Mouse (Mus musculus) mature B cell (primary cell): ENCODE results near the gene Rgs9.
"Not testable (repeated sequence)": the region's sequence is repeated elsewhere in the genome, so short reads cannot be mapped to it uniquely, and the experiment has no call there.

Source experiments
- in situ Hi-C: fragments of 300-500 bp; cut with MboI; formaldehyde crosslinking; loops from 2 replicates; pipeline ENCODE4 v1.14.3; 2019

Rgs9 gene

DNA sequence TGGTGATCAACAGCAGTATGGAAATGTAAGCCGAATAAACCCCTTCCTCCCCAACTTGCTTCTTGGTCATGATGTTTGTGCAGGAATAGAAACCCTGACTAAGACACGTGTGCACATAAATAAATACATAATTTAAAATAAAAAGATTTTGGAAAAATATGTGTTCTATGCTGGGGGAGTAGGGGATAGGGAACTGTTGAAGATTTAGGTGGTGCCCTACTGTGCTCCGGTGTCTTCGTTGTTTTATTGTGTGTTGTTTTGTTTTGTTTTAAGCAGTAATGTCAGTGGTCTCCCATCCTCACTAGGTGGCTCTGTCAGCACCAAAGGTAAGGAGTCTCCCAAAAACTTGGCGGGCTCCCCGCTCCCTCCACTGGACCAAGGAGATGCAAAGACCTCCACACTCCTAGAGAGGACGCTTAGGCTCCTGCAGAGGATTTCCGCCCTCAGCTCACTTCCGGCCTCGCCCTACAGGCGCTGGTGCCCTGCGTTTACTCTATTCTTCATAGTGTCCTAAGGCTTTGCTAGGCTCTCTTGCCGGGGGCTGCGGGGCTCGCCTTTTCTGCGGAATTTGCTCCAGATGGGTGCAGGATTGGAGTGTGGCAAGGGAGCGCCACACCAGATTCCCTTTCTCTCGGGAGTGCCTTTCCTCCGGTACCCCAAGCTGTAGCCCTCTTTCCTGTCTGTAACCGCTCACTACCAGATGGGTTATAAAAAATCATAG is 14.1 kb upstream of the Rgs9 start:
- in situ Hi-C loops, result loop anchor here (10.0 to 25.0 kb wide), 2 partner anchors 273 to 550 kb away; no protein-coding TSS in a partner anchor

DNA sequence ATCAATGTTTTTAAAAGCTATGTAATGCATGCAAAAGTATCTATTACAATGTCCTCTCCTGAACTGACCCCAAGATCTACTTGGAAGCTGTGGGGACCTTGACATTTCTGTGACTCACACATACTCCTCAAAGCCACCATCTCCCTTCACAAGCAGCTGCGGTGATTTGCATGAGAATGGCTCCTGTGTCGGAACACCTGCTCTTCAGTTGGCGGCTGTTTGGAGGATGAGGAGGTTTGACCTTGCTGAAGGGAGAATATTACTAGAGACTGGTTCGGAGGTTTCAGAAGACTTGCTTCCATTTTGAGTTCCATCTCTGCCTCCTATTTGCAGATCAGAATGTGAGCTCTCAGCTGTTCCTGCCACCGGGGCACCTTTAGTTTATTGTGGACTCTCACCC is 7.8 kb upstream of the Rgs9 start:
- in situ Hi-C loops, result loop anchor here (25.0 kb wide), 1 partner anchor 557 kb away; no protein-coding TSS in a partner anchor

DNA sequence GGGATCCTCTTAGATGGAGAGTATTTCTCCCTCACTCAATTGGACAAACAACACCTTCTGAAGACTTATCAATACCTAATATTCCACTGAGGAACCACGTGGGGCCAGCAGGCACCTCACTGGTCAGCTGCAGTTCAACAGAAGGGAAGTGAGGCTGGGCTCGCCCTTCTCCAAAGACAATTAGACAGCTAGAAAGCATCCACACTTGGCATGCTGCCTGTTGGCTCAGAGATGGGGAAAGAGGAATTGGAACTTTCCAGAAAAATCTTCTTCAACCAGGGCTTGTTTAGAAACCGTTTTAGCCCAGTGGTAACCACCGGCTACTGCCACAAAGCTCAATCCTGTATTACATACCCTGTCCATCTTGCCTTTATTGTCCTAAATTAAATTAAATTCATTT is 4.4 kb upstream of the Rgs9 start:
- in situ Hi-C loops, result loop anchor here (25.0 kb wide), 1 partner anchor 560 kb away; no protein-coding TSS in a partner anchor

DNA sequence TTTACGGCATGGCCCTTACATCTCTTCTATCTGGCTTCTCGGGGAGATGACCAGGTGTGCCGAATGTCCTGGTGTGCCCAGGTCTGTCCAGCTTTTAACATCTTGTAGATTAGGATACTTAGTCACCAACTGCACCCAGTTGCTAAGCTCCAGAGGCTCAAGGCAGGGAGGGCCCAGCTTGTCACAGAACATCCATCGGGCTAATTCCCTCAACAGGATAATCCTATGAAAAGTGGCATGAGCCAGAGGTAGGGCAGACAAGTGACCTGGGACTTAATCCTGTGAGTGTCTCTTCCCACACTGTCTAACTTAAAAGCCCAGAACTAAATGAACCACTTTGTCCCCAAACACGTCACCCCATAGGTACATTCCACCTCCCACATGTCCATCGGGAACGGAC is 898 bp downstream of the Rgs9 start:
- in situ Hi-C loops, result no loop called here

DNA sequence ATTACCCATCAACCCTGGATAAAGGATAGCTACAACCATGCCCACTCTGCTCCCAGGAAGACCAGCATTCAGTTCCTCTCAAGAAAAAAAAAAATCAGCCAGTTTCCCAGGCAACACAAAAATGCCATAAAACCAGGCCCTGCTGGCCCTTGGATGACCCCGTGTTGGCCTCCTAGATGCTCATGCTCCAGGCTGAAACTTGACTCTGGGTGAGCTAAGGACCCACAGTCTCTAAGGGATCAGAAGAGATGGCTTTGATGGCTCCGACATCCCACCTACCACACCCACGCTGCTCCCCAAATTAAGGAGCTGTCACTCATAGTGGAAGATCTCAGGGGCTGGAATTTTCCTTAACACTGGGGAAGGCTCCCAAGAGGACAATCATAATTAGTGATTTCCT is 5.9 kb downstream of the Rgs9 start:
- in situ Hi-C loops, result no loop called here

DNA sequence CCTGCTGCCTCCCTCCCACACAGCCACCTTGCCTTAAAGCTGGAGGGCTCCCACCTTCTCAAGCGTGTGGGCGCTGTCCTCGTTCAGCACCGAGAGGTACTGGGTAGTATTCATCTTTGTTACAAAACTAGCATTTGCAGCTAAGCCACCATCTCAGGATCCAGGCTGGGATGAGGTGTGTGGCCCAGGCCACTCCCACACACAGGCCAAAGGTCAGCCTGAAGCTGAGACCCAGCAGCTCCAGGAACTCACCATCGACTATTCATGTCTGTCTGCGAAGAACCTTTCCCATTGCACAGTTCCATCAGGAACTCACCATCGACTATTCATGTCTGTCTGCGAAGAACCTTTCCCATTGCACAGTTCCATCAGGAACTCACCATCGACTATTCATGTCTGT is 8.6 kb downstream of the Rgs9 start:
- in situ Hi-C loops, result not testable (repeated sequence)

DNA sequence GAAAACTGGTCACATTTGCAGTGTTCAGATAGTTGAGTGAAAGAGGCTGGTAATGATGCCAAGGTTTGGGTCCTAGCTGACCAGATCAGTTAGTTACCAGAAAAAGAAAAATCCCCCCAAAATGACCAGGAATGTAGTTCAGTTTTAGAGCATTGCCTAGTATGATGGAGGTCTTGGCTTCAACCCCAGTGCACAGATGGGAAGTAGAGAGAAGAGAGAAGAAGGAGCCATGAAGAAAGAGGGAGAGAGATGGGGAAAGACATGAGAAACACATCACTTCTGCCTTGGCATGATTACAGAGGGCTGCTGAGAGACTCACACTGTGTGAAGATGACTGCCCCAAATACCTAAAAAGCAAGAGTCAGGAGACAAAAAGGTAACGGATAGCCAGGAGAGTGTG is 13.1 kb downstream of the Rgs9 start:
- in situ Hi-C loops, result no loop called here

DNA sequence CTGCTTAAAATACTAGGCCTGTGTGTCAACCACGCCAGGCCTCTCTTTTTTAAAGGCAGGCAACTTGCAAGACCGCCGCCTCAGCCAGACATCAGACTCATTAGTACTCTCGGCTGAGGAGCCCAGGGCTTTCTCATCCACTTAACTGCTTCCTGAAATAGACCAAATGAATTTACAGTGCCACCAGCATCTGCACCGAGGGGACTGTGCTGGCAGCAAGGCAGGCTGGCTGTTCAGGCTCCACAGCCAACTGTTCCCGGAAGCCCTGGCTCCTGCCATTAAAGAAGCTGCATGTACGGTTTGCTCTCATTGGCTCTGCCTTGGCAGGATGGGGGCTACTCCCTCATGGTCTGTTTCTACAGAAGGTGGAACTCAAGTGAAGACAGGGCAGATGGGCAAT is 19.7 kb downstream of the Rgs9 start:
- in situ Hi-C loops, result no loop called here

DNA sequence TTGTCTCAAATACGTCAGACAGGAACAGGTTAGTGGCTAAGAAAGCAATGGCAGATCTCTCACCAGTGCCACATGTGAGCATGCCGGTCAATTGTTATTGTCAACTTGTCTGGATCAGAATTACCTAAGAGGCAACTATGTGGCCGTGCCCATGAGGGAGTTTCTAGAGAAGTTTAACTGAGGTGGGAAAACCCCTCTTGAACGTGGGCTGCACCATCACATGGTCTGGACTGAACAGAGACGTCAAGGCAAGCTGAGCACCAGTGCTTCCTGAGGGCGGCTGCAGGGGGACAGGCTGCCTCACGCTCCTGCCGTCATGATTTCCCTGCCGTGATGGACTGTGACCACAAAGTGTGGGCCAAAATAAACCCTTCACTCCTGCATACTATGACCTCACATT is 26.5 kb downstream of the Rgs9 start:
- in situ Hi-C loops, result no loop called here

DNA sequence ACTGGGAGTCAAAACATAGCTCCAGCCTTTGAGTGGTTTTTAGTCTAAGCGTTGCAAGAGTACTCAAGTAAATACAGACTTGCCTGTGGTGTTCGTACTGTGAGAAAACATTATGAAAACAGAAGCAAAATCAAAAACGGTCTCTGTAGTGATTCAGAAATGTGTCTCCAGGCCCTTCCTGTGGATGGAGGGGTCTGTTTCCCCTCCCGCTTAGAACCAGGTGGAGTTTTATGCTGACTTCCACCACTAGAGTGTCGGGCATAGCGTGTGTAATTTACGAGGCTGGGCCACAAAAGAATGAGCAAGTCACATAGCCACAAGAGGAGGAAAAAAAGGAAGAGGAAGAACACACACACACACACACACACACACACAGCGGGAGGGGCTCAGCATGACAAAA is 27.6 kb downstream of the Rgs9 start:
- in situ Hi-C loops, result no loop called here

DNA sequence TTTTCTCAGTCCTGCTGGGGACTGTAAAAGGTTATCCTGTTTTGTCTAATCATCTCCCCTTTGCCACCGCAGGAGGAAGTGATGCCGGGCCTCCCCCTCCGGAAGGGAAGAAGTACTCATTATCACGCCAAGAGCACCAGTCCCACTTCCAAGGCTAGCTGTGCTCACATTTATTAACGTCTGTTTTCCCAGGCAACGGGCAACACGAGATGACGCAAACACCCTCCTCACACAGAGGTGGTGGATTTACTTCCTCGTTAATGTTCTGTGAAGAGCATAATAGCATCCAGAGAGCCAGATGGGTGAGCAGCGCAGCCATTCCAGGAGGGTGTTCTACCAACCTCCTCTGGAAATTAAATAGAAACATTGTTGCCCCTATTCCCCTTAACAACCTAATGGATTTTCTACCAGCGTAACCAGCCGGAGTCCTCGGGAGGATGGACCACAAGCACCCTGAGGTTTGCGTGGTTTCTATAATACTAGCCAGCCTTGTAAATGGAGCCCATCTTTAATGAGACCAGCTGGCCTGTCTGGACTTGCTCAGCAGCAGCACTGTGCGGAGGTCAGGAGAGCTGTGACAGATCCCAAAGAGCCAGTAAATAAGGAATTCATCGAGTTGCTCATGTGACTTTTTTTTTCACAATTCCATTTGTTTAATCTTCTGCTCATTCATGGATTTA is 28.1 kb downstream of the Rgs9 start:
- in situ Hi-C loops, result no loop called here

DNA sequence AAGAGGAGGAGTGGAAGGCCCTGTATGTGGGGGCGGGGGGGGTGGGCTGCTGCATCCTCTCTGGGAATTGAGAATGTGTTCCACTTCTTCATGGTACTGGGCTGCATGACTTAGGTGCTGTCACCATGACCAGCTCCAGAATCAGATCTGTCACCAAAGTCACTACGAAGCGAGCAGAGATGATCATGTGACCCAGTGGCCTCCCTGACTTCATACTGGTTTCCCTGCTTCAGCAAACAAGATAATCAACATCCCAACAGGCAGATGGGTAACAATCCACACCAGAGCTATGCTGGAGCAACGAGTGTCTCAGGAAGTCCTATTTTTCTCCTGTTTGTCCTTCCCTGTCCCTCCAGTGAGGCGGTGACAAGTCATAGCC is 28.7 kb downstream of the Rgs9 start:
- in situ Hi-C loops, result no loop called here

DNA sequence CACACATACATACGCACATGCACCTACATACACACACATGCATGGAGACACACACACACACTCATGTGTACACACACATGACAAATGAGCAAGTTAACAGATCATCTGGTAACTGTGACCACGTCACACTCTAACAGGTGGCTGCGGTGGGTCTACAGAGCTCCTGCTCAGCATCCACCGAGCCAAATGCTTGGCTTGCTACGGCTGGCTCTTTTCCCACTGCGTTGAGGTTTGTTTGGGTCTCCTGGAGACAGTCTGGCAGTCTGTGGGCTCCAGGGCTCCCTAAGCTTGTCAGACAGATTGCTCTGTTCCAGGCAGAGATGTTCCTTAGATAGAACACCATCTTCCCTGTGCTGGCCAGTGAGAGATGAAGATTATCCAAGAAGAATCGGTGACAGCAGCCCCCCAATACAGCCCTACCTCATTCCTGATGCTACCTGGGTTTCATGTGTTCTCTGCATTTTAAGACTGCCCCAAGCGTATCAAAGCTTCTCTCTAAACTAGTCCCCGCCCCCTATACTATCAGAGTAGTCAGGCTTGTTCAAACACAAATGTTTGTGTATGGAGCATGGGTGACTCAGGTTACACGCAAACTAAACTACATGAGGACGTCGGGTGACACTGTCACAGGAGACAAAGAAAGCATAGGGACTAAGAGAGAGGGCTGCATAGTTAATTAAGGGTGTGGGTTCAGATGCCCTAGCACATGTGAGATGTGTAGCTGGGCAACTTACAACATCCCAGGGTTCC is 31.6 kb downstream of the Rgs9 start:
- in situ Hi-C loops, result no loop called here

DNA sequence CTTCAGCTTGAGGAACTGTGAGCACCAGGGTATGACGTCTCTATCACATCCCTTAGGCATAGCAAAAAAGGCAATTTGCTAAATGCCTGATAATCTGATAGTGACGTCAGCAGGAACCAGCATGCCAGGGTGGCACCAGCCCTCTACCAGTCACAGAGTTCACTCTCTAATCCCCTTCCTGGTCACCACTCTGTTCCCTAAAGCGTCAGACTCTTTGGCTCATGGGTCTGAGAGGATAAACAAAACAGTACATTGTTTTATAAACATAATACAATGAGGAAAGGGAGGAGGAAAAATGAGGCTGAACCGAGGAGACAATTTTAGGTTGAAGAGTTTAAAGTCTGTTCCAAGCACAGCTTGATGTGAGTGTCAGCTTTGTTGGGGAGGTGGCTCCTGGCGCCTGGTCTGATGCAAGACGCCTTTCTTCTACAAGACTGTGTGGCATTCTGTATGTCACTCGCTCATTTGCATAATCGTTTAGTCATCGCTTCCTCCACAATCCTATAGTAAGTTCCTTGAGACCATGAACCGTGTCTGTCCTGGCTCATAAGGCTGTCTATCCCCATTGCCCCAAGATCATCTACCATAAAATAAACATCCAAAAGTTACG is 33.7 kb downstream of the Rgs9 start:
- in situ Hi-C loops, result no loop called here

DNA sequence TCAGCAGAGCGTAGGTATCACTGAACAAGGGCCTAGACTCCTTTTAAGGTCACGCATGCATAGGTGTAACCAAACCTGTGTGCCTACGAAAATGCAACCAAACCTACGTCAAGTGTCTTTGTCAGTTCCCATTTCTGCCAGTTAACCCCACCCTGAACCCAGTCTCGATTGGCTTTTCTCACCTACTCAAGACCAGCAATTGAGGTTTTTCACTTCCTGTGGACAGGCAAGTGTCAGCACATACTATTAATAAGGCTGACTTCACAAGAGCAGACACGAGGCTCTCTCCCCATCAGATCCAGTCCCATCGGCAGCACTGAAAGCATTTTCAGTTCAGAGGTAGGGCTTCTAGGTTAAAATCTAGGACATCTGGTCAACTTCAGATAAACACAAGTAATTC is 37.4 kb downstream of the Rgs9 start:
- in situ Hi-C loops, result no loop called here

DNA sequence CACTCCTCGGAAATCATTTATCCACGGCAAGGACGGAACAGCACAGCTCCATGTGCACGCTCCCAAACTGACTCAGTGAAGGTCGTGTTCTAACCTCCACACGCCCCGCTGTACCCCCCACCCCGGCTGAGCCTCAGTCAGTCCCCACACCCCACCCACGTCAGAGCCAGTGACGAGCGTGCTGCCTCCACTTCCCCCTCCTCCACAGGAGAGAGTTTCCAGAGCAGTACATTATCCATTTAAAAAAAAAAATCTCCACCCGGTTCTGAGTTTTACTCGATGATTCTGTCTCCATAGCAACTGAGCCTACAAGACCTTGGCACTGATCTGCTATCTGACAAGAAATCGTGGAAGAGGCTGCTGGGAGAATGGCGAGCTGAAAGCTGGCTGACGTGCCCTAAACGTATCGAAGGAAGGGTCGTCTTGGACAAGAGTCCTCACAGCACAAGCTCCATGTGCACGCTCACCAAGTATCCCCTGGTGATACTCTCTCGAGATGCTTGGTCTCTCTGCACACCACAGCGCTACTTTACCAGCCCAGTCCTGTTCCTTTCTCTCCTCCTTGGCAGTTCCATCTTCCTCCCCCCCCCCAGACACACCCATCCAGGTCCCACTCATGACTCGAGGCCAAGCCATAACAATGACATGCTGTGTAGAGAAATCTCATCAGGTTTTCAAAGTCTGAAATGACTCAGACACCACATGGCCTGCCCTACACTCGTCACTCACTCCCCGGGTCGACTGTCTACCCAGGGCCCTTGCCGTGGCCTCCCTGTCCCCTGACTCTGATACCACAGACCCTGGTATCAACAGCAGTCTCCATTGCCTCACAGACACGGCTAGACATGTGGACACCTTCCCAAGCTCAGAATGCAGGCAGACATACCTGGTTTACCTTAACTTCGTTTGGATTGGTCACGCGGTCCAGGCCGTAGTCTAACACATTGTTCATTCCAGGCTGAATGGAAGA is 38.7 kb downstream of the Rgs9 start:
- in situ Hi-C loops, result no loop called here

DNA sequence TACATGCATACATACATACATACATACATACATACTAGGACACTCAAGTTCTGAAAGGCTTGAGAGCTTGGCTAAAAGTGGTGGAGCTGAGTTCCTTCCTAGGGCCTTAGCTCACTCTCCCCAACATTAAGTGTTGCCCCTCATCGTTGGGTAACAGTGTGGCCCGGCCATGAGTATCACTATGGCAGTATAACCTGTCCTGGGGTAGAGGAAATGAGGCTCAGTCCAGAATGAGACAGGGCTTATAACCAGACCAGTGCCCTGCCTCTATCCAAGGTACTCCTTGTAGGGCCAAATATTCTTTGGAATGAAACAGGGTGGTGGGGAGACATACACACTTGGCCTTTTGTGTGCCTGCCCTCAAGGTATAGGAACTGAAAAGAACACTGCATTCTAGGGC is 40.1 kb downstream of the Rgs9 start:
- in situ Hi-C loops, result no loop called here

DNA sequence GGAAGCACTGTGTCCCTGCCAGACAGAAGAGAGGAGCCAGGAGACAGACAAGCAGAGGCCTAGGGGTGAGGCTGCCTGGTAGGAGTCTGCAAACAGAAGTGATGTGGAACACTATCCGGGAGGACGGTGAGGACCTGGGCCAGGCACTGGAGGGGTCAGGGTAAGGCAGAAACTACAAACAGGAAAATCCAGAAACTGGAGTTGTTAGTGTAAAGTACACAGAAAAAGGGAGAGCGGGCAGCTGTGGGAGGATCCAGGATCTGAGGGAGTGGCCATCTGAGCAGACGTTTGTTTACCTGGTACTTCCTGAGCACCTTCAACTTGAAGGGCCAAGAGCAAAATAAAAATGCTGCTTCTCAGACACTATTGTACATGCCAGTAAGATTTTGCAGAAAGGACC is 42.9 kb downstream of the Rgs9 start:
- in situ Hi-C loops, result no loop called here

DNA sequence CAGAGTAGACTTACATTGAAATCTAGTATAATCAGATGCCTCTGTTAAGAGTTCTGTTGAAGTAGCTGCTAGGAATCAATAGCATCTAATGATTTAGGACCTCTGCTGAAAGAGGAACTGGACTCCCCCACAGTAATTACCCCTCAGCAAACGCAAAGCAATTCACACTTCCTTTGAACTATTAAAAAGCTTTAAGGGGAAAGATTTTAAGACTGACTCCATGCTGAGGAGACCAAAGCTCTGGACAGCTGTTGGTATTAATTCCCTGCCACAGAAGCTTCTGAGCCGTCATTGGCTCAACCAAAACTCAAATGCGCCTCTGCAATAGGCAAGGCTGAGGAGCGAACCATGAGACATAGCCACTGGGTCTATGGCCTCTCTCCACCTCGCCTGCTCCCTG is 45.4 kb downstream of the Rgs9 start:
- in situ Hi-C loops, result no loop called here

DNA sequence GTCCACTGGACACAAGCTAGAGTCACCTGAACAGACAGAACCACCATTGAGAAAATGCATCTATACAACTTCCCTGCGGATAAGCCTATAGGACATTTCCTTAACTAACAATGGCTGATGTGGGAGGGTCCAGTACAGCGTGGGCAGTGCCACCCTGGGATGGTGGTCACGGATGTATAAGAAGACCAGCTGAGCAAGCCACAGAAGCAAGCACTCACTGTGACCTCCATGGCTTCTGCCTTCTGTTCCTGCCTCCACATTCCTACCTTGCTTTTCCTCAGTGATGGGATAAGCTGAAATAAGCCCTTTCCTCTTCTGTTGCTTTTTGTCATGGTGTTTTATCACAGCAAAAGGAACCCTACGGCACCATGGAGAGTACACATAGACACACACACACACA is 47.4 kb downstream of the Rgs9 start:
- in situ Hi-C loops, result no loop called here

DNA sequence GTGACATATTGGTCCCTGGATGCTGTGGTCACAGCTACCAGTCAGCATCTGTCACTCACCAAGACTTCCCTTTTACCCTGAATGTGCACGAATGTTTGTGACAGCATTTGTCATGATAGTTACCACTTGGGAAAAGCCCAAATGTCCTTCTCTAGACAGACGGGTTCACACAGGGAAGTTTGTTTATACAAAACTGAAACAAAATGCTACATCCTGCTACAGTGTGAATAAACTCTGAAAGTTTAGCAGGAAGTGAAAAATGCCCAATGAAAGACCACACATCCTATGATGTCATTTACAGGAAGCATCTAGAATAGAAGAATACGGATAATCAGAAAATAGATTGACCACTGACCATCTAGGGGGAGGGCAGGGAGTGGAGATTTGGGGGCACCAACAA is 51.0 kb downstream of the Rgs9 start:
- in situ Hi-C loops, result loop anchor here (5.0 to 10.0 kb wide), 2 partner anchors 200 to 338 kb away; no protein-coding TSS in a partner anchor
